Mouse (Mus musculus) midbrain, embryonic 15.5 days (tissue): ENCODE results near the gene Ccdc150. TPM values are rescaled to one million over a fixed set of nuclear protein-coding genes. Genes with fewer than 3 reads are reported as not detected.
A peak's percentile ranks its signal among the peaks of the same experiment; 100 is the strongest.

Experiments used
- ATAC-seq: fragments of 200-750 bp; cut with Nextera tagmentation; replicated peaks from 2 replicates; pipeline ENCODE4 v1.8.0; 2017; ENCODE audit warnings: moderate TSS enrichment
- H3K27ac ChIP-seq: fragments of 300-500 bp; sonication (generic); 2 replicates; pipeline ENCODE4 v1.5.1; 2015; ENCODE audit warnings: mild to moderate bottlenecking, inconsistent platforms
- H3K27me3 ChIP-seq: fragments of 300-500 bp; sonication (generic); replicated peaks from 2 replicates; pipeline ENCODE4 v1.6.1; 2015; ENCODE audit warnings: inconsistent platforms
- H3K36me3 ChIP-seq: fragments of 300-500 bp; sonication (generic); replicated peaks from 2 replicates; pipeline ENCODE4 v1.6.1; 2015; ENCODE audit warnings: inconsistent platforms
- H3K4me1 ChIP-seq: fragments of 300-500 bp; sonication (generic); 2 replicates; pipeline ENCODE4 v1.6.1; 2015; ENCODE audit warnings: inconsistent platforms
- H3K4me2 ChIP-seq: fragments of 300-500 bp; sonication (generic); 2 replicates; pipeline ENCODE4 v1.6.1; 2015; ENCODE audit warnings: inconsistent platforms, mild to moderate bottlenecking, moderate library complexity
- H3K4me3 ChIP-seq: fragments of 300-500 bp; sonication (generic); 2 replicates; pipeline ENCODE4 v1.5.1; 2015; ENCODE audit warnings: mild to moderate bottlenecking, inconsistent platforms
- H3K9ac ChIP-seq: fragments of 300-500 bp; sonication (generic); 2 replicates; pipeline ENCODE4 v1.6.1; 2015; ENCODE audit warnings: mild to moderate bottlenecking, inconsistent platforms
- H3K9me3 ChIP-seq: fragments of 300-500 bp; sonication (generic); 2 replicates; pipeline ENCODE4 v1.6.1; 2016; ENCODE audit warnings: inconsistent platforms
- WGBS: fragments of 180-500 bp; shearing (Covaris S2); methylation state at CpG from one replicate; pipeline ENCODE4 v1.1.7; 2015; ENCODE audit warnings: mixed read lengths; 5-methylcytosine and 5-hydroxymethylcytosine counted together
- polyA plus RNA-seq: library from polyadenylated mRNA; unstranded; fragments of >200 nt; fragmentation: Nextera tagmentation; extraction: Ambion mirVana; gene quantifications from 2 replicates; pipeline ENCODE4 v1.2.1, GENCODE M21; 2015

Gene Ccdc150
- polyA plus RNA-seq, 1 experiment from 2014 or later: 0.14 TPM

- Histone ChIP-seq H3K9me3 (no peaks in the 10 kb centered on the region), H3K27ac (no peak overlapping the region), H3K9ac (no peak overlapping the region), H3K4me1 (no peaks in the 10 kb centered on the region), H3K4me2 (no peak overlapping the region), H3K27me3 (no peaks in the 10 kb centered on the region), H3K4me3 (no peak overlapping the region), H3K36me3 (no peaks in the 10 kb centered on the region)
- ATAC-seq: no peak
These were observed 127.1 kb downstream of the Ccdc150 start for GRCm38 (mm10) chr1:54377506-54378051.

- Histone ChIP-seq H3K4me2 (no peak overlapping the region), H3K9me3 (no peaks in the 10 kb centered on the region), H3K27ac (no peak overlapping the region), H3K36me3 (no peaks in the 10 kb centered on the region), H3K27me3 (no peaks in the 10 kb centered on the region), H3K4me1 (no peaks in the 10 kb centered on the region), H3K4me3 (no peak overlapping the region), H3K9ac (no peak overlapping the region)
- peak; percentile 84 for ATAC-seq
- 91% methylated on average over 9 of the region's 9 CpGs for WGBS
These were observed 130.8 kb downstream of the Ccdc150 start for GRCm38 (mm10) chr1:54380978-54381914.

DNA sequence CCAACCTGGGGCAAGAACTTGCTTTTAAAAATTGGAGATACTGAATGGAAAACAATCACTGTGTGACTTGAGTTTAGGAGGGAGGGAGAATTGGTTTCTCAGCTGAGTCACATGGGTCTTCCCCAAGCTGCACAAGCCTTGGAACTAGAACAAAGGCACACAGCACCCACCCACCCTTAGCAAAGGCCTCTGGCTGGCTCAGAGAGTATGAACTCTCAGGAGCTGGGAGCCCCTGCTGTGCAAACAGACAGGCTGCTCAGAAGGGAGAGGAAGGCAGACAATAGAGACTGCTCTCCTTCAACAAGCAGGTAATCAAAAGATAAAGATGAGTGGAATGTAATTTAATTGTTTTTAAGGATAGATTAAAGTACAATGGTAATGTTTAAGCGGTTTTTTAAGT, 133.7 kb downstream of the Ccdc150 start:
- no peak overlapping the region for H3K9ac ChIP-seq
- H3K4me3 ChIP-seq: no peak overlapping the region
- H3K4me1 ChIP-seq: no peaks in the 10 kb centered on the region
- H3K36me3 ChIP-seq: no peaks in the 10 kb centered on the region
- 20% methylated on average over 1 of the region's 1 CpGs for WGBS
- H3K9me3 ChIP-seq: no peaks in the 10 kb centered on the region
- no peaks in the 10 kb centered on the region for H3K27me3 ChIP-seq
- no peak overlapping the region for H3K27ac ChIP-seq
- no peak for ATAC-seq
- H3K4me2 ChIP-seq: no peak overlapping the region

GRCm38 (mm10) chr1:54402736-54403135, 152.3 kb downstream of the Ccdc150 start:
- no peak overlapping the region for H3K27ac ChIP-seq
- no peak overlapping the region for H3K4me3 ChIP-seq
- H3K36me3 ChIP-seq: peaks cover 17% of the 10 kb centered on the region; the same call in 1 of the 2 replicates
- ATAC-seq: no peak
- H3K9ac ChIP-seq: no peak overlapping the region
- H3K27me3 ChIP-seq: no peaks in the 10 kb centered on the region
- H3K4me2 ChIP-seq: no peak overlapping the region
- H3K4me1 ChIP-seq: no peaks in the 10 kb centered on the region
- H3K9me3 ChIP-seq: no peaks in the 10 kb centered on the region

Other genes with a start within 250 kb of the Ccdc150 start
- 7.7 and 8.1 TPM in 2 replicates for gene Hecw2, start 55.5 kb upstream of the Ccdc150 start, polyA plus RNA-seq
- gene Gtf3c3, start 188.3 kb downstream of the Ccdc150 start, polyA plus RNA-seq: 22.1 and 23.2 TPM in 2 replicates